Mouse (Mus musculus) pancreas, adult 10 weeks (tissue): ENCODE results near the gene Dip2b. TPM values are rescaled to one million over a fixed set of nuclear protein-coding genes. Genes with fewer than 3 reads are reported as not detected.

ENCODE experiments used
- polyA plus RNA-seq: library from polyadenylated mRNA; stranded (reverse); fragments of 350-450 nt; fragmentation: Illumina TruSeq; extraction: RNeasy Lipid Tissue Mini Kit (QIAGEN cat#74804); gene quantifications from one replicate; pipeline ENCODE4 v1.2.3, GENCODE M21; 2015; ENCODE audit warnings: low read depth, low replicate concordance; ENCODE audit not compliant: insufficient read depth

The Dip2b gene
- 2.5 TPM for polyA plus RNA-seq

GRCm38 (mm10) chr15:100038470-100038971 lies at the start of gene Dip2b:
Gene Dip2b (plus strand): TSS chr15:100038664.

GRCm38 (mm10) chr15:100227663-100228534 lies 189.4 kb downstream of the Dip2b start, which contains the start of gene Atf1:
Gene Atf1 (plus strand): TSS chr15:100227819.

Other genes starting within 250 kb of the Dip2b start
- 12.3 TPM for gene Lima1, start 163.2 kb upstream of the Dip2b start, polyA plus RNA-seq
- gene Fam186a, start 71.6 kb upstream of the Dip2b start, polyA plus RNA-seq = not detected
- gene Larp4, start 68.6 kb upstream of the Dip2b start, polyA plus RNA-seq = 5.6 TPM
- gene Atf1, start 189.2 kb downstream of the Dip2b start, polyA plus RNA-seq = 8.6 TPM
- not detected for gene Tmprss12, start 242.2 kb downstream of the Dip2b start, polyA plus RNA-seq